Mouse (Mus musculus): ENCODE data around the gene Ppp1r12c.

Ppp1r12c gene

DNA sequence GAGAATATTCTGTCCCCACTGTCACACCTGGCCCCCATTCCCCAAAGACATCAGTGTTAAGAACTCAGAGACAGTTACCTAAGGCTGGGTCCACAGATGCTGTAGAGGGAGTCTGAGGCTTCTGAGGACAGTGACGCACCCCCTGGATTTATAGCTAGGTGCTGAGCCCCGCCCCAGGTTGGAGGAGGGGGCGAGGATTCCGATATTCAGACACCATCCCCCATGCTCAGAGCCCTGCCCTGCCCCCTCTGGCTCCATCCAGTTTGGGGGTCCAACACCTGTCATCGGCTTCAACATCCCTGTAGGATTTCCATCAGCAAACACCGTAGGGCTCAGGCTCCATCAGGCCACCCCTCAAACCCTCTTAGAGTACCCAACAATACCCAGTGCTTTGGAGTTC lies 14.4 kb upstream of the Ppp1r12c start:
- DNase-seq: no peak

DNA sequence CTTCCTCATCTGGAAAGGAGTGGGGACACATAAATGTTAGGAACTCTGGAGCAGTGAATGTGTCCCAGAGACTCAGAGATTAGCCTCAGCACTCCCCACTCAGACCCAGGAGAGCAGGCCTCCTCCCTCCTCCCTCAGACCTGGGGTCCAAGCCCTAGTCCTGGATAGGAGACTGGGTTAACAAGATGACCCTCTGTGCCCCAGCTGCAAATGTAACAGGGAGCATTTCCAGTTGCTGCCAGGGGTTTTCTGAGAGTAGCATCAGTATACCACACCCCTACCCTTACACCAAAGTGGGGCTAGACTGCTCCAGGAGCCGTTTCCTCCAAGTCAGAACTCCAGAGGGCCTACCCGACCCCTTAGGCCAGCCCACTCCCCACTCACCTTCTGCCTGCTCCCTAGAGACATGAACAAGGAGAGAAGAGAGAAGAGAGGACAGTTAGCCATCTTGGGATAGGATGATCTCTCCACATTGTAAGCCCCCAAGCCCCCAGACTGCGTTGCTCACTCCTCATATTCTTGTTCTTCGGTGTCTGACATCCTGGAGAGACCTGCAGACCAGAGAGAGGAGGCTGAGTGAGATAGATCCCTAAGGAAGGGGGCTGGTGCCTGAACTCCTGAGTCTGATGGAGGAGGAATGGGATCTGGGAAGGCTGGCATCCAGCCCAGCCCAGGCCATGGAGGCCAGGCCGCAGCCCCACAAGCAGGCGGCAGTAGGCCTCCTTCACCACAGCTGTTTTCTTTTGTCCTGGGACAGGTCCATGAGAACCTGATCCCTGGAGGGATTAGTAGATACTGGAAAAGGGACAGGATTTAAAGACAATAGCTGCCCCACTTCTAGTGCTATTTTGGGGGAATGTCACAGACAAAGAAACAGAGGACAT lies 12.6 kb upstream of the Ppp1r12c start:
- no peak for DNase-seq

DNA sequence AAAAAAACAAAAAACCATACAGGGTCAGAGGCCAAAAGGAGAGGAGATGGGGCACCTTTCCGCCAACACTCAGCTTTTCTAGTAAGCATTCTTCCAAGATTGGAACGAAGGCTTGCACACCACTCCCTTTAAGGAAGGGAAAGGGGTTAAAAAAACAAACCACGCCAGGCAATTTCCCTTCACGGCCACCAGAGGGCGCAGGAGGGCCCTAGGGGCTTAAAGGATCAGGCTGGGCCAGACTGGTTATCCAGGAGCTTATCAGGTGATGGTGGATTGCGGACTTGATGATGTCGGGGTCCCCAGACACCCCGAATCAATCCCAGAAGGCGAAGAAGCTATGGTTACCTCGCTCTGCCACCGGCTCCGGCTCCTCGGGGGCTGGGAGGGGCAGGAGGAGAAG lies 11.8 kb upstream of the Ppp1r12c start:
- peak; percentile 75 for DNase-seq

DNA sequence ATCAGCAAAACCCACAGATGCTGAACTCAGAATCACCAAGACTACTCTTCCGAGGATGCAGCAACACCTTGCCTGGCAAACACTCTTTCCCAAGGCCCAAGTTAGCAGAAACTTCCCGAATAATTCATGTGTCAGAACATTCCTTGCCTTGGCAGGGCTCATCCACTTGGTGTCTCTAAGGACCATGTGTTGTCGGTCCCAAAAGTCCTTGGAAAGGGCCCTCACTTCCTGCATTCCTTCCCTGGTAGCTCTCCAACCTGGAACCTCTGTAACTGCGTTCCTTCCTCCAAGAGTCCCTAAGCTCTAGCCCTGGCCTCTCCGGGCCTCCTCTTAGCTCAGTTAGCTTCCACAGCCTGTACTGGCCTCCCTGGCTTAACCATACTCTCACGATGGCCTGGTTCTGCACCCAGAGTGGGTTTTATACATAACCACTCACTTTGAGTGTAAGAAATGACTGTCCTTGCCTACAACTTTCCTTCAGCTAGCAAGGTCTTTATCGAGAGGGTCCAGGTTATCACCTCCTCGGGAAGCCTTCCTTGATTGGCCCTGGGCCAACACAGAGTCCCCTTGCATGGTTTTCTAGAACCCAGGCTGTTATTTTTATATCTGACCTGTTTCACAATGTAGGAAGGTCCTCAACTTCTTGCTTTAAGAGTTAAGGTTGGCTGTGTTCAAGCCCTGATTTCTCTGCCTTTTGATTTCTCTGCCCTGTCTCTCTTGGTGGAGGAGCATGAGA lies 10.2 kb upstream of the Ppp1r12c start:
- DNase-seq: no peak

DNA sequence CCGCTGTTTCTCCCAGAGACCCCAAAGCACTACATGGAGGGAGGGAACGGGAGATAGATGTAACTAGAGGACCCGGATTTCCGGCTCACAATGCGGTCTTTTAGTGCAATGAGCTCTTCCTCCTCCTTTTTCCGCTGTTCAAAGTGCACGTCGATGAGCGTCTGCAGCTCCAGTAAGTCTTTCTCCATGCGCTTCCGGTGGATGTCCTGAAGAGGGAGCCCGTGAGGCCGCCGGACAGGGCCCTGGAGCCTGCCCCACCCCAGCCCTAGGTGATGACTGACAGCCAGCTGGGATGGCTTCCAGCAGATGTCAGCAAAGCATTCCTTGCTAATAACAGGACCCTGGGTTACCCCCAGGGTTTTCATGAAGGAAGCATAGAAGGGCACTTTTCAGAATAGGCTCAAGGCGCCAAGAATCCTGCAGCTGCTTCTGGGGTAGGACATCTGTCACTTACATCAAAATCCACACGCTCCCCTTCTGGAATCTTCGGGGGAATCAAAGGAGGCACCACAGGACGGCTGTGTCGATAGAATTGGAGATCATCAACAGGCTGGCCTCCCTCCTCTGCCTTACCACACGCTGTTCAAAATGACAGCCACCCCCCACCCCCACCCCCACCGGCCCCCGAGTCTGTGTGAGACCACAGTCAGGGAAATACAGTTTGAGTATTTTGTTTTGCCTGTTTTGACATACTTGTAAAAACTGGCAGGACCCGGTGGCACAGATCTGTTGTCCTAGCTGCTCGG lies 8.6 kb upstream of the Ppp1r12c start:
- peak; percentile 92 for DNase-seq

DNA sequence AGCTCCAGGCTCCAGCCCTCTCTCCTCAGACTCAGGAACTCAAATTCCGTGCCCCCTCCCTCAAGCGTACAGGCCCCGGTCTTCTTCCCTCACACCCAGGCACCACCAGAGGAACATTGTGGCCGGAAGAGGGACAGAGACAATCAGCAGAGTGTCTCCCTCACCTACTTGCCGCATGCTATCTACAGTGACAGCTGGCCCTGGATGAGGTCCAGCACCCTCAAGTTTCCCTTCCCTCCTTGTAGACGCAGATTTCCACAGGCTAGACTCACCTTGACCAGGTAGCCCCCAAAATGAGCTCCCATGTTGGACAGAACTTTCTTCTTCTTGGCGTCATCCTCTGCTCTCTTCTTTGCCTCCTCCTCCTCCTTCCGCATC lies 7.2 kb upstream of the Ppp1r12c start:
- no peak for DNase-seq

DNA sequence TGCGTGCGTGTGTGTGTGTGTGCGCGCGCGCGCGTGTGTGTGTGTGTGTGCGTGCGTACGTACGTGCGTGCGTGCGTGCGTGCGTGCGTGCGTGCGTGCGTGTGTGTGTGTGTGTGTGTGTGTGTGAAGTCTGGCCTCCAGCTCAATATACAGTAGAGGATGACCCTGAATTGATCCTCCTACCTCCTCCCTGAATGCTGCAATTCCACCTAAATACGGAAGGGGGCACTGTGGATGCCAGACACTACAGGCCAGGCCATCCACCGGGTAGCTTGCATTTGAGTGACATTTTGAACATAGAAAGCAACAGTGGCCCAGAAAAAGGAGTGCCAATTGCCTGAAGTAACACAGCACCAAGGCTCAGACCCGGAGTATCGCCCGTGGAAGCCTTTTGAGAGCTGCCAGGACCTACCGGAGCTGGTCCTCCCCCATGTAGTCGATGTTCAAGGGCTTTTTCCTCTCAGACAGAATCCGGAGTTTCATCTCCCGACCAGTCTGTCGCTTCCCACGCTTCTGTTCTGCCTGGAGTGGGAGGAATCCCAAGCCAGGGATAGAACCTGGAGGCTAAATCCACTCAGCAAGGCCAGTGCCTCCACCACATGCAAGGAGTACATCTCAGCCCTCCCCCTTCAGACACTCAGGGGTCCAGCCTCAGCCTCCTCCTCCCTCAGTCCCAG lies 6.7 kb upstream of the Ppp1r12c start:
- no peak for DNase-seq

DNA sequence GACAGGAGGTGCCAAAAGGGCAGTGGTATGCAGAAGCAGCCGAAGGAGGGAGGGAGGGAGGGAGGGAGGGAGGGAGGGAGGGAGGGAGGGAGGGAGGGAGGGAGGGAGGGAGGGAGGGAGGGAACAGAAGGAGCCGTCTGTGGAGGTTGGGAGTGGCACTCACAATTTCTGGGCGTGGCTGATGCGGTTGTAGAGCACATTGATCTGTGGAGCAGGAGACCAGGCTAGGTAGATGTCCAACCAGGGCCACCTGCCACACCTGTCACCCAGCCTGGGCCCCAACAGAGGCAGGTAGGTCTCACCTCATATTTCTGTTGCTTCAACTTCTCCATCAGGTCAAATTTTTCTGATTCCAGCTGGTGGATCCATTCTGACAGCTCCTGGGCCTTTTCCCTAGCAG lies 5.7 kb upstream of the Ppp1r12c start:
- no peak for DNase-seq

DNA sequence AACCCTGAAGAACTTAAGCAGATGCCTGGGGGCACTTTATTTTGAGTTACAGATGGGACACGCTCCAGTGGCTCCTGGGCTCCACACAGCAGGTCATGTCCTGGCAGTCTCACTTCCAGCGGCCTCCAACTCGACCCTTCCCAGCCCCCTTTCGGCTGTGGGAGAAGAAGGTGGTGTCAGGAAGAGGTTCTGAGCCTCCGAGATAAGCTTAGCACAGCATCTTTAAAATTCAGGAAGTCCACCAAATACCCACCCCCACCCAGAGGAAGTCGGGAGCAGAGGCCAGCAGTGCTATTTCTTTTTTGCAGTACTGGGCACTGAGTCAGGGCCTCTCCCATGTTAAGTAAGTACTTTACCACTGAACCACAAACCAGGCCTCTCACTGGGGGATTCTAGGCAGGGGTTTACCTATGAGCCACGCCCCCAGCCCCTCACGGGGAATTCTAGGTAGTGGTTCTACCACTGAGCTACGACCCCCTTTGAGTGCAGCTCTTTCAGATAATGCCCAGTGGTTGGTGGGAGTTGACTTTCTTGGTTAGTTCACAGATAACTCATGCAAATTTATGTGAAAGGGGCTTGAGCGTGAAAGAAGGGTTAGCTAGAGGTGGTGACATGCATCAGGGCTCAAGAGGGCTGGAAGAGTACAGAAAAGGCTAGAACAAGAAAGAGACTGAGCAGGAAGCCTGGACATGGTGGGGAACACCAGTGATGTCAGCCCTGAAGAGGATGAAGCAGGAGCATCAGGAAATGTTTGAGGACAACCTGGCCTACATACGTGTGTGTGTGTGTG lies 3.4 kb upstream of the Ppp1r12c start:
- no peak for DNase-seq

DNA sequence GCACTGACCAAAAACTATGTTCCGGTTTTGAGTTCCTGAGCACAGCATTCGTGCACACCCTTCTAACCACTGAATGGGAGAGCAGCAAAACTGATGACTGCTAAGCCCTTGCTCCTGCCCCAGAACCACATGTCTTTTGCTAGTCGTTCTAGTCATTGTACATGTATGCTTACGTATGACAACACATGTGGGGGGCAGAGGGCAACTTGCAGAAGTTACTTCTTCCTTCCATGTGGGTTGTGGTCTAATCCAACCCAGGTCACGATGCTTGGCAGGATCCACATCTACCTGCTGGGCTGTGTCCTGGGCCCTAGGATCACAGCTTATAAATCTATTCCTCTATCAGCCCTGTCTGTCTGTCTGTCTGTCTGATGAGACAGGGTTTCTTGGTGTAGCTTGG lies 2.4 kb upstream of the Ppp1r12c start:
- no peak for DNase-seq

DNA sequence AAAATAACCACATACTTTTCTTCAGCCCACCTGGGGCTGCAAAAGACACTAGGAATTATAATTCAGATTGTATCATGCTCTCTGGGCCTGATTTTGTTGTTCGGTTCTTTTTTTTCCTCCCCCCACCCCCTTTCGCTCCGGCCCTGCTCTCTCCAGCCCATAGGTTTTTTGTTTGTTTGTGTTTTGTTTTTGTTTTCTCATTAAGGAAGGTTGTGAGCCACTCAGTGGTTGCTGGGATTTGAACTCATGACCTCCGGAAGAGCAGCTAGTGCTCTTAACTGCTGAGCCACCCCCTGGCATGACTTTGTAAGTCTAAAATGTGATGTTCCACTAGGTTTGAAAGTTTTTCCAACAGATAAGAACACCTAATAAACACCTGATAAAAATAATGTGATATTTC lies 1.6 kb upstream of the Ppp1r12c start:
- no peak for DNase-seq

DNA sequence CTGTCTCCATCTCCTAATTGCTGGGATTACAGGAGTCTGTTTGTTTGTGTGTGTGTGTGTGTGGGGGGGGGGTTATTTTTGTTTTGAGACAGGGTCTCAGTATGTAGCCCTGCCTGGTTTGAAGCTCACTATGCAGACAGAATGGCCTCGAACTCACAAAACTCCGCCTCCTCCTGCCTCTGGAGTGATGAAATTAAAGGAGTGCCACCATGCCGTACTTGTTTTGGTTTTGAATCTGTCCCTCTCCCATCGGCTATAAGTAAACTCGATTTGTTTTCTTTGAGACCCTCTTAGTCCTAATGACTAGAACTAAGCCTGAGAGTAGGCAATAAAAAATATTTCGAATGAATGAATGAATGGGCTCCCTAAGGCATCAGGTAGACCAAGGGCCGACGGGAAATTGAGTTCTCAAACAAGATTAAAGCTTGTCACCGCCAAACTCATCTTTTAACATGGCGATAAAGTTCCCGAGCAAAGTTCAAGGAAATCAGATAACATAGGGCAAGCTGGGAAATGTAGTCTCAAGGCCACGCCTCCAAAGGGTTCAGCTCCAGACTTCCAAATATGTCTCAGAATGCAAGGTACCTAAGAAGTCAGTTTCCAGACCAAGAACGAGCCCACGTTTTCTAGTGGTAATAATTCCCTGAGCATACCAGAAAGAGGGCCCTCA lies 1.1 kb upstream of the Ppp1r12c start:
- peak; percentile 76 for DNase-seq

DNA sequence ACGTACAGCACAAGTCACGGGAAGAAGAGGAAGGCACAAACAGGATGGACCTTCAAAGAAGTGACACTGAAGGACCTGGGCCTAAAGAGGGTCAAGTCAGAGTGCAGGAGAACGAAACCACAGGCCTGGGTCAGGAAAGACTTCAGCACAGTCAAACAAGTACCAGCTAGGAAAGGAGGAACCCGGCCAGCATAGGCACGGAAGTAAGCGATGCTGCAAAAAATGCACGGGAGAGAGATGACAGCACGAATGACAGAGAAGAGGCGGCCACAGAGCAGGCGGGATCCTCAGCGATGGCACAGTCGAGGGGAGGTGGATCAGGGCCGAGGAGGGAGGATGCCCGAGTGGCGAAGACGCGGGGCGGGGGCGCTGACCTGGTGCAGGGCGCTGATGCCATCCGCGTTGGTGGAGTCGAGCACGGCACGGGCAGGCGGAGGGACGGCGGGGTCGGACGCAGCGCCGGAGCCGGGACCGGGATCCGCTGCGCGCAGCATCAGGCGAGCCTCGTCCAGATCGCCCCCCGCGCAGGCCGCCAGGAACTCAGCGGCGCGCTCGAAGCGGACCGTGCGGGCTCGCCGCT lies 498 bp downstream of the Ppp1r12c start:
- DNase-seq: peak; percentile 52

DNA sequence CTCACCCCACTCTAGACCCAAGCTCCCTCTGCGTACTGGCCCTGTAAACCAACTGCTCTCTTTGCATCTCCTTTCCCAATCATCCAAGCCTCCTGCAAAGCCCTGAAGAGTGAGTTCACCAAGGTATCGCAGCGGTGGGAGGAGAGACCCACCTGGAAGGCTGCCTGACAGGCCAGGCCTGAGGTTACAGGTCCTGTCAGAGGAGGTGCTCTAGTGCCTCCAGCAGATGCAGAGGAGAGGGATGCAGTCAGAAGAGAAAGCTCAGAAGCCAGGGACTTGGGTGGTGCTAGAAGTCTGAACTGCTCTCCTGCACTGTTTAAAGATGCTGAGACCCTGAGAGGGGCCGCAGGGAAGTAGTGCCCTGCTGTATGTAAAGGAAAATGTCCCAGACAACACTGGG lies 2.4 kb downstream of the Ppp1r12c start:
- no peak for DNase-seq

DNA sequence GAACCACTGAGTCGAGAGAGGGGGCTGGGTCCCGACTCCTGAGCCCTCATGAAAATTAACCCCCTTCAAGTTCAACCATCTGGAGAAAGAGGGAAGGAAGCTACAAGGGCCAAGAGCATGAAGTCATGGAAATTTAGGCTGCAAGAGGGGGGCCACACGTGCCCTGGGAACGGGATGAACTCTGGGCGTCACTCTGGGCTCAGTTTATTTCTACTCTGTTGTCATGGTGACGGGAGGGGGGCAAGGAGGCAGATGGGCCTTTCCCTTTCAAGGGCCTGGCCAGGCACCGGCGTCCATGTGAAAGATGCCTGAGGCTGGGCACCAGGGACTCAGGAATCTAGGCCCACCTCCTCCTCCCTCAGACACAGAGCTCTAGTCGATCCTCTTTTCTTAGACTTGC lies 3.2 kb downstream of the Ppp1r12c start:
- peak; percentile 87 for DNase-seq

DNA sequence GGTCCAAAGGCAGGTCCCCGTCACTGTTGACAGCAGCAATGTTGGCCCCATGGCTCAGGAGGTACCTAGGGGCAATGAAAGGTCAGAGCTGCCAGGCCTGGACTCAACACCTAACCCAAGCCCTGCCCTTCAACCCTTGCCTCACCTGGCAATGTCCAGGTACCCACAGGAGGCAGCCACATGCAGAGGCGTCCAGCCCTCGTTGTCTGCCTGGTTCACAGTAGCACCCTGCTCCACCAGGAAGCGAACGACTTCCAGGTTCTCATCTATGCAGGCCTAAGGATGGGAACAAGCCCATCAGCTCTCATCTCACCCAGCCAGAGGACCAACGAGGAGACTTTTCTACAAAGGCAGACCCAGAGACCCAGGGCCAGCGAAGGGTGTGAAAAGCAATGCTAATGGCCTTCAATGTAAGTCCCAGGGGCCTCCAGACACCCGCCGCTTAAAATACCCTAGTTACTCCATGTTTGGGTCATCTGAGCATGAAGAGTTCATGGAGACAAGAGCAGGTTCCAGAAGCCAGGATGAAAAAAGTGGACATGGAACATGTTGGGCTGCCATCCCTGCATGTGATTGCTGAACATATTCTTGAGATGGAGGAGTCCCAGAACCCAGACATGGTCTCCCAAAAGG lies 4.1 kb downstream of the Ppp1r12c start:
- no peak for DNase-seq

DNA sequence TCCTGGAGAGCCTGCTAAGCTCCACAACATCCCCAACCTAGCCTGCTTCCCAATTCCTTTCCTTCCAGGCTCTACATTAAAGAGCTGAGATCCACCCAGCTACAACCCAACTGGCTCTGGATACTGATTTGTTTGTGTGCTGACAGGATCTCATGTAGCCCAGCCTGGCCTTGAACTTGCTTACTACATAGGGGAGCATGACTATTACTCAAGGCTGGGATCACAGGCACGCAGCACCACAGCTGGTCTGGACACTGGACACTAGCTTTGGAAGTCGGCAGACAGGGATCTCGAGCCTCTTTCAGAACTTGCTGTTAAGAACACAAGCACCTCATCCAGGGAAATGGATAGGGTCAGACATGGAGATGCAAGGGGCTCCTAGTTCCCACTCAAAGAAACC lies 5.0 kb downstream of the Ppp1r12c start:
- no peak for DNase-seq

DNA sequence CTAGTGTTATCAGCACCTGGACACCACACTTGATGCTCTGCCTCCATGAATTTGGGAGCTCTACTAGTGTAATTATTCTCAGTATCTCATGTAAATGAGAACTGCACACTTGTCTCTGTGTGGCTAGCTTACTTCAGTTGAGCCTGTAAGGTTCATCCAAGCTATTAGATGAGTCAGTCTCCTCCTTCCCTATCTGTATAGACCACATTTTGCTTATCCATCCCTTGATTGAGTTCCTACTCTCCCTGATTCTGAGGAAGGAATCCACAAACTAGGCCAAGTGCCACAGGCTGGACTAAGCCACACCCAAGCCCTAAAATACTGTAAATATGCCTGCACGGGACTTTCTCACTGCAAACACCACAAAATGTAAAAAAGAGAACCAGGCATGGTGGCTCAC lies 7.5 kb downstream of the Ppp1r12c start:
- no peak for DNase-seq

DNA sequence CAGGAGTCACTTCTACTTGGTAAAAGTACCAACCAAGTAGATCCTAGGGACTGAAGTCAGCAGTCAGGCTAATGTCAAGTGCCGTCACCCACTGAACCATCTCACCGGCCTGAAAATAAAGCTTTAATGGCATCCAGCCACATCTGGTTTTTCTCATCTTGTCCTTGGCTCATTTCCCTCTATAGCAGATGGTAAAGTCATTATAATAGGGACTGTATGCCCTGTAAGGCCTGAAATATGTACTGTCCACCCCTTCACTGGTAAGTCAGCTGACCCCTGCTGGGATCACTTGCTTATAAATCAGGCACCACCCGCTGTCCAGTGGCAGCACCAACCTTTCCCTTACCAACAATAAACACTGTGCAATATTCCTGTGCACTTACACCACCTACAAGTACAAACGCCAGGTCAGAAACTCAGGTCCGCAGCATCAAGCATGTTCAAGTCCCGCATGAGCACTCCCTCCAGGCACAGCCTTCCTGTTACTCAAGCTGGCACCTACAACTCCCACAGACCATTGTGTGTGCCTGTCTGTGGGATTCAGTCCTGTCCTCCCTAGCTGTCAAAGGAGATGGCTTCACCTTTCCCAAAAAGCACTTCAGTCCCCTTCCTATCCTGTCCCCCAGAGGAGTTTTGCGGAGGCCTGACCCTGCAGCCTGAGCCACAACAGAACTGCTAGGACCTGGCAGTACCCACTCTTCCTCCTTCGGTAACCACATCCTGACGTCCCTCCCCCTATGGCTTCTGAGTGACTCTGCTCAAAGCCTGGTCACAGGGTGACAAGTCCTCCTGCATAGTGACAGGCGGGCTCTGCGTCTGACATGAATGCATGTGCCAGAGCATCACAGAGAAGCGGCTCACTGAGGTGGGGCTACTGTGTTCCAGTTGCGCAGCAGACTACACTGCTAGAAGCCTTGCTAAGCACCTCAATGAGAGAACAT lies 8.9 kb downstream of the Ppp1r12c start:
- no peak for DNase-seq

DNA sequence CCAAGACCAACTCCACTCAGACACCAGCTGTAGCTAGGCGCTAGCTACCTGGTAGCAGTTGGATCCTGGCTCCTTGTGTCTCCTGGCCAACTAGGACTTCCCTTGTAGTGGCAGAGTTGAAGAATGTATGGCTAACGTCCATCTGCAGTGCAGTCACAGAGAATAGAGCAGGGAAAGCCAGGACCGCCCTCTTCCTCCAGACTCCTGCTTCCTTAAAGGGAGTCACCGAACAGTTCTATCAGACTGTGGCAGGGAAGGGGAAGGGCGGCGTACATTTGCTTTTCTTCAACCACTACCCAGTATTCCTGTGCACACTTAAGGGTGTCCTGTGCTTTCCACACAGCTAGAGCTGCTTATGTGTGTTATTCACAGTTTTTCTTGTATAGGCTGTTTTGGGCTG lies 10.2 kb downstream of the Ppp1r12c start:
- no peak for DNase-seq

All from retina, postnatal 1 day (tissue).